Mouse (Mus musculus) CH12.LX (cell line): Measurements from ENCODE around the gene Thsd4. TPM values are rescaled to one million over a fixed set of nuclear protein-coding genes. Genes with fewer than 3 reads are reported as not detected.

Source experiments
- DNase-seq: peaks from one replicate; pipeline ENCODE4 v3.0.0-alpha.2; 2013; ENCODE audit errors: extremely low read depth
- H3K27ac ChIP-seq: 2 replicates; pipeline ENCODE4 v1.5.1; 2012; ENCODE audit warnings: low read depth, mild to moderate bottlenecking, control low read depth, moderate library complexity; ENCODE audit not compliant: insufficient read depth
- H3K27me3 ChIP-seq: replicated peaks from 2 replicates; pipeline ENCODE3; 2012; ENCODE audit warnings: inconsistent platforms
- H3K36me3 ChIP-seq, 2 experiments: replicated peaks in 1 of 2; 2 replicates each; pipeline versions ENCODE3 to v1.6.1; 2012; ENCODE audit warnings: inconsistent platforms in 1 of 2, low read length in 1 of 2, mild to moderate bottlenecking in 1 of 2, mixed read lengths in 1 of 2, moderate library complexity in 1 of 2; ENCODE audit not compliant: control insufficient read depth in 1 of 2, insufficient read depth in 1 of 2
- H3K4me1 ChIP-seq, 2 experiments: 2 replicates each; pipeline ENCODE4 v1.6.1; 2012; ENCODE audit warnings: inconsistent platforms in 1 of 2, moderate library complexity in 1 of 2; ENCODE audit not compliant: insufficient read depth in 2 of 2, control insufficient read depth in 1 of 2
- H3K4me2 ChIP-seq: 2 replicates; pipeline ENCODE4 v1.6.1; 2012; ENCODE audit warnings: low read depth, mild to moderate bottlenecking, control low read depth; ENCODE audit not compliant: poor library complexity, insufficient read depth, severe bottlenecking
- H3K4me3 ChIP-seq, 3 experiments: fragments of 150-350 bp in 1 of 3; sonication (generic) in 1 of 3; replicated peaks in 1 of 3; 2 replicates each; pipeline versions ENCODE3 to v1.5.1; 2011 to 2012; ENCODE audit warnings: low read depth in 2 of 3, low read length in 2 of 3, mild to moderate bottlenecking in 2 of 3, moderate library complexity in 2 of 3, control low read depth in 1 of 3, improper control_type of control experiment in 1 of 3, inconsistent platforms in 1 of 3, mixed read lengths in 1 of 3; ENCODE audit not compliant: poor library complexity in 1 of 3
- H3K79me2 ChIP-seq: replicated peaks from 2 replicates; pipeline ENCODE4 v1.6.1; 2012; ENCODE audit warnings: mild to moderate bottlenecking, moderate library complexity; ENCODE audit not compliant: control insufficient read depth, poor library complexity, insufficient read depth, severe bottlenecking; ENCODE audit errors: extremely low read depth
- H3K9ac ChIP-seq: 2 replicates; pipeline ENCODE4 v1.6.1; 2012; ENCODE audit warnings: low read depth, mild to moderate bottlenecking, control low read depth, moderate library complexity; ENCODE audit not compliant: insufficient read depth
- H3K9me3 ChIP-seq: replicated peaks from 2 replicates; pipeline ENCODE3; 2012; ENCODE audit warnings: low read length, inconsistent platforms, mixed read lengths
- CHD1 ChIP-seq: IDR thresholded peaks from 2 replicates; pipeline ENCODE4 v1.6.1; 2012; ENCODE audit warnings: low read depth, low read length, improper control_type of control experiment, inconsistent platforms
- CHD2 ChIP-seq: IDR thresholded peaks from 2 replicates; pipeline ENCODE4 v1.6.1; 2011; ENCODE audit warnings: low read length, improper control_type of control experiment
- CTCF ChIP-seq, 2 experiments: IDR thresholded peaks in 1 of 2; conservative IDR thresholded peaks in 1 of 2; 2 replicates each; pipeline ENCODE4 v1.5.1; 2011 to 2012; ENCODE audit warnings: low read depth in 2 of 2, low read length in 2 of 2, improper control_type of control experiment in 1 of 2, inconsistent platforms in 1 of 2, mild to moderate bottlenecking in 1 of 2, moderate library complexity in 1 of 2
- E2F4 ChIP-seq: IDR thresholded peaks from 2 replicates; pipeline ENCODE4 v1.6.1; 2011; ENCODE audit warnings: low read depth, low read length, improper control_type of control experiment; ENCODE audit not compliant: insufficient replicate concordance
- ELF1 ChIP-seq: IDR thresholded peaks from 2 replicates; pipeline ENCODE4 v1.6.1; 2014; ENCODE audit warnings: low read depth, mild to moderate bottlenecking, inconsistent platforms, low read length, improper control_type of control experiment
- EP300 ChIP-seq: IDR thresholded peaks from 2 replicates; pipeline ENCODE4 v1.6.1; 2011; ENCODE audit warnings: low read length, improper control_type of control experiment
- ETS1 ChIP-seq: conservative IDR thresholded peaks from 2 replicates; pipeline ENCODE4 v1.6.1; 2012; ENCODE audit warnings: low read depth, mild to moderate bottlenecking, inconsistent platforms, low read length, improper control_type of control experiment, moderate library complexity
- GABPA ChIP-seq: IDR thresholded peaks from 2 replicates; pipeline ENCODE4 v1.6.1; 2012; ENCODE audit warnings: low read depth, low read length, improper control_type of control experiment, inconsistent platforms; ENCODE audit not compliant: insufficient replicate concordance
- HCFC1 ChIP-seq: IDR thresholded peaks from 2 replicates; pipeline ENCODE4 v1.6.1; 2012; ENCODE audit warnings: low read depth, mild to moderate bottlenecking, inconsistent platforms, low read length, improper control_type of control experiment
- JUN ChIP-seq: IDR thresholded peaks from 2 replicates; pipeline ENCODE4 v1.6.1; 2011; ENCODE audit warnings: low read depth, mild to moderate bottlenecking, low read length, improper control_type of control experiment, moderate library complexity; ENCODE audit not compliant: insufficient read depth
- JUND ChIP-seq: conservative IDR thresholded peaks from 2 replicates; pipeline ENCODE4 v1.6.1; 2011; ENCODE audit warnings: low read depth, low read length, improper control_type of control experiment
- KAT2A ChIP-seq: IDR thresholded peaks from 2 replicates; pipeline ENCODE4 v1.6.1; 2012; ENCODE audit warnings: low read length, improper control_type of control experiment, inconsistent platforms; ENCODE audit not compliant: insufficient replicate concordance
- MAX ChIP-seq: IDR thresholded peaks from 2 replicates; pipeline ENCODE4 v1.6.1; 2011; ENCODE audit warnings: low read length, improper control_type of control experiment
- MAZ ChIP-seq: IDR thresholded peaks from 2 replicates; pipeline ENCODE4 v1.6.1; 2012; ENCODE audit warnings: low read depth, mild to moderate bottlenecking, inconsistent platforms, low read length, improper control_type of control experiment, moderate library complexity
- MXI1 ChIP-seq: IDR thresholded peaks from 2 replicates; pipeline ENCODE4 v1.6.1; 2011; ENCODE audit warnings: mild to moderate bottlenecking, low read depth, low read length, improper control_type of control experiment
- NRF1 ChIP-seq: IDR thresholded peaks from 2 replicates; pipeline ENCODE4 v1.6.1; 2014; ENCODE audit warnings: low read depth, mild to moderate bottlenecking, inconsistent platforms, low read length, improper control_type of control experiment, moderate library complexity
- PAX5 ChIP-seq: IDR thresholded peaks from 2 replicates; pipeline ENCODE4 v1.6.1; 2012; ENCODE audit warnings: low read length, inconsistent platforms, mixed read lengths
- POLR2A ChIP-seq: IDR thresholded peaks from 2 replicates; pipeline ENCODE4 v1.6.1; 2011; ENCODE audit warnings: low read depth, mild to moderate bottlenecking, improper control_type of control experiment, low read length
- POLR2AphosphoS2 ChIP-seq: IDR thresholded peaks from 2 replicates; pipeline ENCODE4 v1.6.1; 2011; ENCODE audit warnings: low read depth, low read length, improper control_type of control experiment
- RAD21 ChIP-seq: IDR thresholded peaks from 2 replicates; pipeline ENCODE4 v1.6.1; 2011; ENCODE audit warnings: low read depth, mild to moderate bottlenecking, low read length, improper control_type of control experiment, moderate library complexity
- SIN3A ChIP-seq: IDR thresholded peaks from 2 replicates; pipeline ENCODE4 v1.6.1; 2012; ENCODE audit warnings: low read length, improper control_type of control experiment, inconsistent platforms
- SMC3 ChIP-seq: IDR thresholded peaks from 2 replicates; pipeline ENCODE4 v1.6.1; 2011; ENCODE audit warnings: low read depth, low read length, improper control_type of control experiment
- TBP ChIP-seq: conservative IDR thresholded peaks from 2 replicates; pipeline ENCODE4 v1.6.1; 2011; ENCODE audit warnings: low read depth, low read length, improper control_type of control experiment
- TCF12 ChIP-seq: IDR thresholded peaks from 2 replicates; pipeline ENCODE4 v1.6.1; 2014; ENCODE audit warnings: low read depth, mild to moderate bottlenecking, inconsistent platforms, low read length, improper control_type of control experiment
- UBTF ChIP-seq: IDR thresholded peaks from 2 replicates; pipeline ENCODE4 v1.6.1; 2012; ENCODE audit warnings: low read depth, mild to moderate bottlenecking, inconsistent platforms, low read length, improper control_type of control experiment, moderate library complexity
- USF1 ChIP-seq: IDR thresholded peaks from 2 replicates; pipeline ENCODE4 v1.6.1; 2014; ENCODE audit warnings: low read depth, mild to moderate bottlenecking, inconsistent platforms, low read length, improper control_type of control experiment
- USF2 ChIP-seq: conservative IDR thresholded peaks from 2 replicates; pipeline ENCODE4 v1.6.1; 2011; ENCODE audit warnings: low read depth, low read length, improper control_type of control experiment
- ZC3H11A ChIP-seq: IDR thresholded peaks from 2 replicates; pipeline ENCODE4 v1.6.1; 2012; ENCODE audit warnings: low read depth, mild to moderate bottlenecking, inconsistent platforms, low read length, improper control_type of control experiment
- ZKSCAN1 ChIP-seq: IDR thresholded peaks from 2 replicates; pipeline ENCODE4 v1.6.1; 2012; ENCODE audit warnings: low read depth, inconsistent platforms, low read length, improper control_type of control experiment, borderline replicate concordance
- ZMIZ1 ChIP-seq: IDR thresholded peaks from 2 replicates; pipeline ENCODE4 v1.6.1; 2012; ENCODE audit warnings: low read depth, mild to moderate bottlenecking, inconsistent platforms, low read length, improper control_type of control experiment
- dilution Hi-C: fragments of 300-500 bp; cut with MboI; formaldehyde crosslinking; loops from 2 replicates; pipeline ENCODE4 v1.14.3; 2020; ENCODE audit warnings: low sequenced_read_pairs; ENCODE audit not compliant: extremely low pct_unique_long_range_greater_than_20kb, extremely low pct_ligation_motif_present
- in situ Hi-C: fragments of 300-500 bp; cut with MboI; formaldehyde crosslinking; loops from 3 replicates; pipeline ENCODE4 v1.14.3; 2019; ENCODE audit warnings: low sequenced_read_pairs, low pct_ligation_motif_present, low pct_unique_long_range_greater_than_20kb, mixed read lengths
- polyA plus RNA-seq: library from polyadenylated mRNA; unstranded; fragments of >175 nt; gene quantifications from 2 replicates; pipeline ENCODE4 v1.2.1, GENCODE M21; 2012; ENCODE audit warnings: low read depth; ENCODE audit not compliant: insufficient read length
- total RNA-seq, 2 experiments: library from RNA; depleted of rRNA; stranded (reverse); fragments of 300-350 nt in 1 of 2; fragments of >200 nt in 1 of 2; gene quantifications; 2 replicates each; pipeline ENCODE4 v1.2.3; 2012 to 2014

The Thsd4 gene
- total and polyA plus RNA-seq, 3 experiments: not detected

GRCm38 (mm10) chr9:60519601-60520000, 2.2 kb downstream of the Thsd4 start:
- no peaks in the 10 kb centered on the region for H3K27me3 ChIP-seq
- dilution Hi-C loops: no loop called here
- no peak overlapping the region for H3K4me3 ChIP-seq

DNA sequence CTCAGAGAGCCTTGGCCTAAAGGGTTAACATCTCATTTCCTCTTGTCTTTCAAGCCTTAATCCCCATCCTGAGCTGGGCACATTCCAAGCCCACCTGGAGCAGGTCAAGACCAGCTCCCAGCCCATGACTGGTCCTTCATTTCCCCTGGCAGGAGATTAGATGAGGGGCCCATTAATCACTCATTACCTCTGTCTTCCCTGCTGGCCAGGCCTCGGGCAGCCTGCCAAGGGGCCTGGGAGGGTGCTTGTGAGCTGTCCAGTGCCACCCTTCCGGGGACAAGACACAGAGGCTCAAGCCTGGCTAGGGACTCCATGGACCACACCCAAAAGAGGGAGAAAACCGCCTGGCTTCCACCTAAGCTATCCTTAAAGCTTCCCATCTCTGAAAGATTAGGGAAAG, 3.6 kb downstream of the Thsd4 start:
- Histone ChIP-seq H3K27ac (no peak overlapping the region), H3K36me3 (no peaks in the 10 kb centered on the region), H3K4me1 (no peaks in the 10 kb centered on the region), H3K79me2 (no peaks in the 10 kb centered on the region), H3K9me3 (no peaks in the 10 kb centered on the region), H3K4me3 (no peak overlapping the region), H3K27me3 (no peaks in the 10 kb centered on the region), H3K4me2 (no peak overlapping the region), H3K9ac (no peak overlapping the region)
- TF ChIP-seq CHD1 (no peak), UBTF (no peak), TBP (no peak), ZC3H11A (no peak), CHD2 (no peak), RAD21 (no peak), POLR2A (no peak), MAZ (no peak), JUND (no peak), MAX (no peak), GABPA (no peak), ETS1 (no peak), JUN (no peak), CTCF (conservative IDR thresholded peaks at IDR 0.05 in 1 of 2, IDR thresholded peaks at IDR 0.05 in 1 of 2; ENCODE audit: low read depth in 2 of 2, low read length in 2 of 2) (no peak), HCFC1 (no peak), NRF1 (no peak), ZMIZ1 (no peak), E2F4 (no peak), POLR2AphosphoS2 (no peak), SMC3 (no peak)
- DNase-seq: no peak
- in situ Hi-C loops: no loop called here
- dilution Hi-C loops: no loop called here

More at GRCm38 (mm10) chr9:60519601-60520000, 2.2 kb downstream of the Thsd4 start:
- no peak overlapping the region for H3K27ac ChIP-seq
- TF ChIP-seq HCFC1: no peak
- no peak for TF ChIP-seq USF1
- TF ChIP-seq PAX5: no peak
- TF ChIP-seq ZKSCAN1: no peak
- no peak for TF ChIP-seq ELF1
- no peak for TF ChIP-seq UBTF
- no peak for TF ChIP-seq JUND
- TF ChIP-seq SIN3A: no peak
- TF ChIP-seq USF2: no peak
- no peak for TF ChIP-seq RAD21
- TF ChIP-seq KAT2A: no peak
- no peak for TF ChIP-seq TCF12
- TF ChIP-seq GABPA: no peak
- TF ChIP-seq CTCF (conservative IDR thresholded peaks at IDR 0.05 in 1 of 2, IDR thresholded peaks at IDR 0.05 in 1 of 2; ENCODE audit: low read depth in 2 of 2, low read length in 2 of 2): no peak
- no peak for TF ChIP-seq SMC3
- TF ChIP-seq MXI1: no peak
- TF ChIP-seq EP300: no peak
- no peak for TF ChIP-seq ZMIZ1
- in situ Hi-C loops: no loop called here
- no peak for DNase-seq
- no peaks in the 10 kb centered on the region for H3K4me1 ChIP-seq
- no peaks in the 10 kb centered on the region for H3K9me3 ChIP-seq
- H3K4me2 ChIP-seq: no peak overlapping the region
- H3K36me3 ChIP-seq: no peaks in the 10 kb centered on the region
- no peaks in the 10 kb centered on the region for H3K79me2 ChIP-seq
- H3K9ac ChIP-seq: no peak overlapping the region
